Mouse (Mus musculus): ENCODE results near the gene Traf3ip3.

Traf3ip3 gene

DNA sequence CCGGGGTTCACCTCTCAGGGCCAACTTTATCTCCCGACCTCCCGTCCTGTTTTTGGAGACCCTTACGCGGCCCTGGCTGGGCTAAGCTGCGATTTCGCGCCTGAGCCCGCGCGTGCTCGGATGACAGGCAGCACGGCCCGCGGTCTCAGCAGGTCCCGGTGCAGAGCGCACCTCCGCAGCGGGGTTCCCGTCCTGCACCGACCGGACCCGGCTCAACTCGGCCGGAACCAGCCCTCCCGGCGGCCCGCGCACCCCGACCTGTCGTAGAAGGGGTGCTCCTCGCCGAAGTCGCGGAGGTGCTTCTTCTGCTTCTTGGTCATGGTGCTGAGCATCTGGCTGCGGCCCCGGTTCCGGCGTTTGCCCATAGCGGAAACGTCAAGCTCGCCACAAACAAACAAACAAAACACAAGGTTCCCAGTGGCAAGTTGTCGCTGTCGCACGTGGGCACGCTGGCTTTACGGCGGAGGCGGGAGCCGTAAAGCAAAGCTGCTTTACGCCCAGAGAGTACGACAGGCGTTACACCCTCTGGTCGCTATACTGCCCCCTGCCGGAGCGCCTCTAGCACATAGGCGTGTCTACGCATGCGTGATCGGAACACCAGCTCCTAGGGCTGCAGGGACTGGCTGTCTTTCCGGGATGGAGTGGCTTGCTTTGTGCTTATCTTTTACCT lies 71.6 kb downstream of the Traf3ip3 start, which contains the start of gene Diexf:
Gene Diexf (minus strand): TSS at position 487 of the 670 bp plus-strand sequence.
- peak; percentile 98 for DNase-seq (ENCODE audit: extremely low spot score, low read depth, low spot score)

DNA sequence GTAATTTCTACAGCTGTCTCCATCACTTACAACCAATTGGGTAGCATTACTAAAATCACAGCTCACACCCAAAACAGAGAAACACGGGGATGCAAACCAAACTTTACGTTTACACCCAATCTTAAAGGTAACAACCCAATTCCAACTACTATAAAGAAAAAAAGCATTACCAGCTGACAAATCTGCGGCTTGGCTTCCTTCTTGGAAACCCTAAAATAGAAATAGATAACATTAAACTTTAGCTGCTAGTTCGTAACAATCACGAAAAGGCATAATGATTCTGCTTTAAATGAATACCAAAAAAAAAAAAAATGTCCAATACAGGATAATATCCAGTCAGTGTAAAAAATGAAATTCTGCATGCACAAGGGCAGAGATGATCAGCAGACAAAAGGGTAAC lies 72.2 kb downstream of the Traf3ip3 start:
- DNase-seq (ENCODE audit: extremely low spot score, low read depth, low spot score) = no peak

DNA sequence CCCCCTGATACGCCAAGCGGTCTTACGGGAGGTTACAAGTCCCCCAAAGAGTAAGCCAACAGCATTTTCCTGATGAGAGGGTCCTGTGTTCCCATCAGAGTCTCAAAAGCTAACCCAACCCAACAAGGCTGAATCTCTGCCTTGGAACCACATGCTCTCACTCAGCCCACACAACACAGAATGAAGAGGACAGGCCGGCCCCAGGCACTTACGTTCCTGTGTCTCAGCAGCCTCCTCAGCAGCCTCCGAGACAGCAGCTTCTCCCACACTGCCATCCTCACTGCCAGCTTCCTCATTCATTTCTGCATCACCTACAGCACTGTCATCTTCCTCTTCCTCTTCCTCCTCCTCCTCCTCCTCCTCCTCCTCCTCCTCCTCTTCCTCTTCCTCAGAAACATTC lies 73.4 kb downstream of the Traf3ip3 start:
- DNase-seq (ENCODE audit: extremely low spot score, low read depth, low spot score) = no peak

DNA sequence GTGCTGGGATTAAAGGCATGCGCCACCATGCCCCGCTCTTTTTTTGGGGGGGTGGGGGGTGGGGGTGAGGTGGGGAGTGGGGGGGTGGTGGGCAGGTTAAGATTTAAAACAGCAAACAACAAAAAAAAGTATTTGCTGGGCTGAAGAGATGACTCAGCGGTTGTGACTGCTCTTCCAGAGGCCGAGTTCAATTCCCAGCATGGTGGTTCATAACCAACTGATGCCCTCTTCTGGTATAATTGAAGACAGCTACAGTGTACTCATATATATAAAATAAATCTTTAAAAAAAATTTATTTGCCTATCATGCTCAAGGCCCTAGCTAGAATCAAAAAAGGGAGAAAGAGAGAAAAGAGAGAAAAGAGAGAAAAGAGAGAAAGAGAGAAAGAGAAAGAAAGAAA lies 75.7 kb downstream of the Traf3ip3 start:
- DNase-seq (ENCODE audit: extremely low spot score, low read depth, low spot score) = no peak

Data from hindlimb bud, embryonic 11.5 days (tissue).